Mouse (Mus musculus) layer of hippocampus, adult 2 months (tissue): ENCODE results near the gene Btg2. TPM values are rescaled to one million over a fixed set of nuclear protein-coding genes. Genes with fewer than 3 reads are reported as not detected.
A peak's percentile ranks its signal among the peaks of the same experiment; 100 is the strongest.

Experiments used
- DNase-seq, 2 experiments: peaks; one replicate each; pipeline ENCODE4 v3.0.0; 2022; ENCODE audit warnings: low spot score in 2 of 2
- H3K27ac ChIP-seq: fragments of 200-600 bp; 2 replicates; pipeline ENCODE4 v1.8.1; 2022
- H3K4me3 ChIP-seq: fragments of 200-600 bp; 2 replicates; pipeline ENCODE4 v1.8.1; 2022; ENCODE audit warnings: mild to moderate bottlenecking
- CTCF ChIP-seq: fragments of 200-600 bp; conservative IDR thresholded peaks from 2 replicates; pipeline ENCODE4 v1.8.1; 2022; ENCODE audit warnings: antibody characterized with exemption, mild to moderate bottlenecking, moderate library complexity
- long read RNA-seq, 2 experiments: library from polyadenylated mRNA; stranded (forward); transcript quantifications; one replicate each; pipeline ENCODE4 v2.0.0; 2021; ENCODE audit warnings: borderline mapping rate in 2 of 2
- total RNA-seq, 2 experiments: library from RNA; stranded (reverse); gene quantifications; 2 replicates each; pipeline ENCODE4 v1.2.3; 2021

Gene Btg2
- total RNA-seq = 10 to 100 TPM; 17.2 to 22.0 TPM
- long read RNA-seq, experiment 1, partial matches to known transcripts = 1 of 5 reads
- long read RNA-seq, experiment 1, other reads (novel, unspliced or antisense) = 0 of 5 reads
- long read RNA-seq, experiment 2, transcript Btg2-201 (2 exons, 2,743 nt) = major isoform, 8 of 9 reads
- long read RNA-seq, experiment 2, partial matches to known transcripts = 0 of 9 reads
- long read RNA-seq, experiment 2, other reads (novel, unspliced or antisense) = 1 of 9 reads

GRCm38 (mm10) chr1:134078802-134079476 is at the start of gene Btg2:
Btg2 (minus strand) TSS chr1:134079120.
- DNase-seq = peak; percentile 96
- H3K4me3 ChIP-seq = peak within 1 kb of the TSS; percentile 64
- H3K27ac ChIP-seq = peak within 1 kb of the TSS; percentile 97
- TF ChIP-seq CTCF = no peak

GRCm38 (mm10) chr1:134122195-134122594 is 43.3 kb upstream of the Btg2 start:
- H3K27ac ChIP-seq = no peak overlapping the region
- H3K4me3 ChIP-seq = no peak overlapping the region
- TF ChIP-seq CTCF = peak; percentile 62
- DNase-seq = no peak

DNA sequence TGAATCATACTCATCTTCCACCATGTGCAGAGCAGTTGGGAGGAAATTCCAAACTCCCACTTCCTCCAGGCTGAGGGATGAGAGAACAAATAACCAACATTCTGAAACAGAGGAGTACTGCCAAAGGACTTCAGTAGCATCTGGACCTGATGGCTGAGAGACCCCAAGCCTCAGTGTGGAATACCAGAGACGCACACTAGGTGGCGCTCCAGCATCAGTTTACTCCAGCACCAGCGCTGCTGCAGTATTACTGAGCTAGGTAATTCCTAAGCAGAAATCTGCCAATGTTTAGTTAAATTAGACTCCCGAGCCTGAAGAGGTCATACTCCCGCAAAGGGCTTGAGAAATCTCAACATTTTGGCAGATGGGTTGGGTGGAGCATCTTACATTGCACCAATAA is 41.3 kb upstream of the Btg2 start:
- peak; percentile 99 for TF ChIP-seq CTCF

GRCm38 (mm10) chr1:134117110-134117509 is 38.2 kb upstream of the Btg2 start:
- no peak for DNase-seq
- H3K27ac ChIP-seq = no peak overlapping the region
- no peak for TF ChIP-seq CTCF
- no peak overlapping the region for H3K4me3 ChIP-seq

More for the DNA sequence above, 41.3 kb upstream of the Btg2 start:
- Histone ChIP-seq H3K27ac (no peak overlapping the region), H3K4me3 (no peak overlapping the region)
- DNase-seq = peak; percentile 92 to 97

GRCm38 (mm10) chr1:134115424-134115823 is 36.5 kb upstream of the Btg2 start:
- 0 out of 2 replicates have a peak overlapping the region, but pooled peaks have one; percentile 10 for H3K27ac ChIP-seq
- no peak for DNase-seq
- TF ChIP-seq CTCF = no peak
- no peak overlapping the region for H3K4me3 ChIP-seq

GRCm38 (mm10) chr1:134114730-134115129 is 35.8 kb upstream of the Btg2 start:
- no peak for TF ChIP-seq CTCF
- no peak for DNase-seq
- no peak overlapping the region for H3K4me3 ChIP-seq
- no peak overlapping the region for H3K27ac ChIP-seq

DNA sequence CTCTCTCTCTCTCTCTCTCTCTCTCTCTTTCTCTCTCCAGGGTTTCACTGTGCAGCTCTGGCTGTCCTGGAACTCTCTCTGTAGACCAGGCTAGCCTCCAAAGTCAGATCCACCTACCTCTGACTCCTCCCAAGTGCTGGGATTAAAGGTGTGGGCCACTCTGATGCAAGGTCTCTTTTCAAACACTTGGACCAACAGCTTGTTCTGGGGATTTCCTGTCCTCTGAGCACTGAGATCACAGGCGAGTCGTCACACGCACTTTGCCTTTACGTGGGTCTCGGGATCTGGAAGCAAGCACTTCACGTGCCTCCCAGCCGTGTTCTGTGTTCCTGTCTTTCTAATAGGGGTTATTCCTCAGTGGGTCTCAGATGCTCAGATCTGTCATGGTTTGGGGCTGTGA is 35.1 kb upstream of the Btg2 start:
- Histone ChIP-seq H3K27ac (no peak overlapping the region), H3K4me3 (no peak overlapping the region)
- TF ChIP-seq CTCF = no peak
- DNase-seq = no peak

DNA sequence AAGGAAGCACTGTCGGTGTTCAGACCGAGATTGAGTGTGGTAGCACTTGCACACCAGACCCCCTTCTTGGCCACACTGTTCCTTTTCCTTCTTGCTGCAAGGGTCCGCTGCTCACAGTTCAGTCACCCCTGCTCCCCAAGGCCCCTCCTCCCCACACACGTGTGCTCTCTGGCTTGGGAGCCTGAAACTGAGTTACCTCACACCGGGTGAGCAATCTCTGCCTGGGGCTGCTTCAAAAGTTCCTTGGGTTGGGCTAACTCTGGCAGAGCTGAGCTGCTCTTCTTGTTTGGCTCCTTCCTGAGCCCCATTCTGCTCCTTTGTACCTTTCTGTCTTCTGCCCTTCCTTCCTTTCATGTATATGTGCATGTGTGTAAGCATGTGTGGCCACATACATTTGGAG is 34.6 kb upstream of the Btg2 start:
- Histone ChIP-seq H3K27ac (no peak overlapping the region), H3K4me3 (no peak overlapping the region)
- no peak for DNase-seq
- TF ChIP-seq CTCF = no peak

GRCm38 (mm10) chr1:134110979-134111378 is 32.1 kb upstream of the Btg2 start, which contains the start of gene Chit1:
Chit1 (plus strand) TSS chr1:134111242.
- no peak for DNase-seq
- TF ChIP-seq CTCF = peak; percentile 25
- Histone ChIP-seq H3K4me3 (no peak within 1 kb of the TSS), H3K27ac (no peak within 1 kb of the TSS)

DNA sequence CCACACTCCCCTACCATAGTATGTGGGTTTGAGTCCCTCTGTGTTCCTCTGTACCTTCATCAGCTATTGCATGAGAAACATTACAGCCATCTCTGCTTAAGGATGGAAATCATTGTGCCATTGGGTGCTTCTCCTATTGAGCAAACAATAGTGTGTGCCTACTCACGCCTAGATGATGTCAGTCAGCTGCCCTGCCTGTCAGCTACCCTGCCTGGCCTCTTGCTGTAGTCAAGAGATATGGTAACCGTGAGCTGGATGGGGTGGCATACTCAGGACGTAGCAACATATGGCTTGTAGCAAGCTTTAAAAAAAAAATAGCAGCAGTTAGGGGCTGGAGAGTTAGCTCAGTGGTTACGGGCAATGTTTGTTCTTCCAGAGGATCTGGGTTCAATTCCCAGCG is 31.5 kb upstream of the Btg2 start:
- H3K4me3 ChIP-seq = no peak overlapping the region
- H3K27ac ChIP-seq = no peak overlapping the region
- no peak for TF ChIP-seq CTCF
- no peak for DNase-seq

- Histone ChIP-seq H3K27ac (no peak overlapping the region), H3K4me3 (no peak overlapping the region)
- TF ChIP-seq CTCF = no peak
- no peak for DNase-seq
Measured at GRCm38 (mm10) chr1:134110015-134110414, 31.1 kb upstream of the Btg2 start.

DNA sequence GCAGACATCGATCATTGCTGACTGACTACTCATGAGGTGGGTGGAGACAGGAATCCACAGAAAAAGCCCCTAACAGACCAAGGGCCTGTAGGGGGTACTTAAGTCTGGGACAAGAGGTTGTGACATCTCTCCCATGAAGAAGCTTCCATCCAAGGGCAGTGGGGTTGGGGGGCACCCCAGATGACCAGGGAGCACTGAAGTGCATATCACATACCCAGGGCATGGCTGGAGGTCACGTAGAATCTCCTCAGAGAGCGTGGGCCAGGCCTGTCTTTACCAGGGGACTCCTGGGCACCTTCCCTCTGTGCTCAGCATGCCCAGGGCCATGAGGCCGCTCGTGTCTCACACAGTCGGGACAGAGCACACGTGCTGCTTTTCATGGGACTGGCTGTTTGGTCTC is 28.9 kb upstream of the Btg2 start:
- DNase-seq = no peak
- no peak for TF ChIP-seq CTCF
- H3K4me3 ChIP-seq = no peak overlapping the region
- no peak overlapping the region for H3K27ac ChIP-seq

DNA sequence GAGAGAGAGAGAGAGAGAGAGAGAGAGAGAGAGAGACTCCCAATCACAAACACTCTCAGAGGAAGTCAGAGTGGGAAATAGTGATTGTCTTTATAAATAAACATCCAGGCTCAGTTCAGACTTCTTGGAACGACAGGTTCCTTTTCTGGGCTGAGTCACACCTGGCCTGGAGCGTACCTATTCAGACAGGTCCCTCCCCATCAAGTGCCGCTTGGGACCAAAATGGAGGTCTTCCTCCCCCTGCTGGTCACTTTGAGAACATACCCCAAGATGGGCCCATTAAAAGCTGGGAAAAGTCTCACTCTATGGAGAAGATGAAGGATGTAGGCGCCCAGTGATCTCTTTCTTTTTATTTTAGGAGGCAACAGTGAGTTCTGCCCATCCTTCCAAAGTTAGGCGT is 27.8 kb upstream of the Btg2 start:
- TF ChIP-seq CTCF = peak; percentile 89
- Histone ChIP-seq H3K27ac (no peak overlapping the region), H3K4me3 (no peak overlapping the region)
- peak; percentile 61 to 74 for DNase-seq
